Mouse (Mus musculus) c-Kit-positive CD71-positive TER-119-negative erythroid progenitor cells, embryonic 14.5 days (primary cell): ENCODE measurements at regions not wholly inside any gene's neighbourhood (a gene's known extent, or its start where the extent isn't known, plus 50 kb on each side); places are given as distances from the start of the nearest gene placed in this dataset.

Experiments used
- DNase-seq: peaks from one replicate; pipeline ENCODE4 v3.0.0-alpha.2; 2013; ENCODE audit warnings: low read depth

DNA sequence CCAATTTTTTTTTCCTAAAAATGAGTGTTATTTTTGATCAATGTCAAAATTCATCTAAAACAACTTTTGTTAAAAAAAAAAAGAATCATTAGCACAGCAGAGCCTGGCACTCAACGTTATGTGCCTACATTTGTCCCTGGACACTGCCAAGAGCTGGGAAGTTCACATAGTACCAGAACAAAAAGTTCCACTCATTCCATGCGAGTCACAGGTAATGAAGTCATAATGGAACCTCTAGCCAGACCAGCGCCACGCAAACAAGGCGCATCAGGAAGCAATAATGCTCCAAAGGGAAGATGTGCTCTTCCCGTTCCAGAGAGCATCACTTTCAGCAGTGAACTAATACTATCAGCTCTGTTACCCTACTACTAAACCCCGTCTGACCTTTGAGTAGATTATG is 257.0 kb upstream of the 1700056E22Rik start:
- DNase-seq = no peak

DNA sequence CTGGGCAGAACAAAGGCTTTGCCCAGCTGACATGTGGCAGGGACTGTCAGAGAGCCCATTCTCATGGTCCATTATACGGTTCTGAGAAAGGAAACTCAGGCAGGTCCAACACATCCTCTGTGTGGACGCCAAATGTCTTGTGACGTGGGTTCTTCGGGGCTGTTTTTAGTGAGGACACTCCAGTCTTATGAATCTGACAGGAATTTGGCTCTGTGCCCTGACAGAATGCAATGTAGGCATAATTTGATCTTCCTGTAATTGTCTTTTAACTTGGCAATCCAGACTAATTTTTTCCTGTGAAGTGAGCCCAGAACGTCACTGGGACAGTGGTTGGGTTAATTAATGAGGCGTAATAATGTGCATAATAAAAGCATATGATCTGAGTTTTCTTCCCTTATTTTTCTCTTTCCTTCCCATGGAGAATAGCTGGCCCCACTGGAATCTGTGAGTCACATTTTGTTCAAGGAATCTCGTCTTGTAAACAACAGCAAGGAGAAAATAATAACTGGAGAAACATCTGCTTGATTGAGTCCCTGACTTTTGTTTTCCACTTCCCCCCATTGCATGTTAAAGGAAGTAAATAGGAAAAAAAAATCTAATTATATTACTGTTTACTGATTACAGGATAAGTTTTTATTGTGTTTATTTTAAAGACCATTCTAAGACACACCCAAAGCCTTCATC is 255.8 kb upstream of the 1700056E22Rik start:
- no peak for DNase-seq

DNA sequence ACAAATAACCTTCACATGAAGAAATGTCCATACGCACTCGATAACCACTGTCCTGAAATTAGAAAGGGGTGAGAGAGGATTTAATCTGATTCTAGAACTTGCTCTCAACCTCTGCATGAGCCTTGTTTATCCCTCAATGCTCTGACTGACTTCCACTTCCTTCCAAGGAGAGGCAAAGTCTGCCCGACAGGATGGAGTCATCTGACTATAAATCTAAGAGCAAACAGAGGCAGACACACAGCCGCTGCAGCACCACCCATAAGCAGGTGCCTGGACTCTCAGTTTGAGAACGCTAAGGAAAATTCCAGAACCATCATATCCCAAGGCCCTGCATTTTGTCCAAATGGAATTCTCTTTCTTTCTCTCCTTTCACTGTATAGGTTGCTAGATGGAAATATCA is 247.7 kb upstream of the 1700056E22Rik start:
- no peak for DNase-seq

DNA sequence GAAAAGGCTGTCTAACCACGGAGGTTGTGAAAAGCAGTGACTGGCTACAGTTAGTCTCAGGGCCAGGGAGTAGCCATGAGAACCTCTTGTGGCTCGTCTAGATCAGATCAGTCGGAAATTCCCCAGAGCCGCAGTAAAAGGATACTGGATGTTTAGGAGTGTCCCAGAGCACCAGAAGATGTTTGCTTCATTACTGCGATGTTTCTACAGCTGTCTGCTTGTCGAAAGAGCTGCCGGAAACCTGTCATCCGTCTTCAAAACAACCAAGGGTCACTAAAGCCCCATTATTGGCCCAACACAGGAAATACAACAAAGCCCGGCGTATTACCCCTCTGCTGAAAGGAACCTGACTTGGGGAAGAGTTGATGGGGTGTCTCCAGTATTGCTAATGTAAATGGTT is 245.2 kb upstream of the 1700056E22Rik start:
- no peak for DNase-seq

DNA sequence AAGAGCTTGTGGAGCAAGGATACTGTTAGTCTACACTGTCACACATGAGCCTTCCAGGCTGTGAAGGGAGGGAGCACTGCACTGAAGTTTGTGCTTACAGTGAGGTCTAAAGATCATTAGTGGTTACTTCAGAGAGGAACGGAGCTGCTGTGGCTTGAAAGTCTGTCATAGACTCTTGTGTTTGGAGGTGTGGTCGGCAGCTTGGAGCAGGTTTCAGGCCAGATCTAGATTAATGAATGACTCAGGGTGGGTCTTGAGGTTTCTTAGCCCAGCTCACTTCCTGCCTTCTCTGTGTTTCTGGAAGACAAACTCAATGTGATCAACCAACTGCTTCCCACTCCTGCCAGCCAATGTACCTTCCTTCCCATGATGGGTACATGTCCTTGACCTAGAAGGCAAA is 242.9 kb upstream of the 1700056E22Rik start:
- no peak for DNase-seq

DNA sequence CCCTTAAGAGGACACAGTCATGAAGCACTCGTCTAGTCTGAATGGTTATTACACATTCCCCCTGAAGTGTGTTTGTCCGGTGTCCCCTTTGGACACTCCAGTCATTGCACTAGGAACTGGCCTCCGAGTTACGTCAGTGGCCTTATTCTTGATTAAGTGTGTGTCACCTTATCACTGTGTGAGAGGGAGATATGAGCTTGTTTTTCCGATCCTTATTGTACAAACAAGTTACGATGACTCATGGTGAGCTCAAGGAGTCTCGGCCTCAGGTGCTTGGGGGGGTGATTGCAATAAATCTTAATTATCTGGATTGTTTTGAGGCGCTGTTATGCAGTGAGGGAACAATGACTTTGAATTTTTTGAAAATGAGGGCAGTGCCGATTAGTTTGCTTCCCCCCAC is 241.8 kb upstream of the 1700056E22Rik start:
- no peak for DNase-seq

DNA sequence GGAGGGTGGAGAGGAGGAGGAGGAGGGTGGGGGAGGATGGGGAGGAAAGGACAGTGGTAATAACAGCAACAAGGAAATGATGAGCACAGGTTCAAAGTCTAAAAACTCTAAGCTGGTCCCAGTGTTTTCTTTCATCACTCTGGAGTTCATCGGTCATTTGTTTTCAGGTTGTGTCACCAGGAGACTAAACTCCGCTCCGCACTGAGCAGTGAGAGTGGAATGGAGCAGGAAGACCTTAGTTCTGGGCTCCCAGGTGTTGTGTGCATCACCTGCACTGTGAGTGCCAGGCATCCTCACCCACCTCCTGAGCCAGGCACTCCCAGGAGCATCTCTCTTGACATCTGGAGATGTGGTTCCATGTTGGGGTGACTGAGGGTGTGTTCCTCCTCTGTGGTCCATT is 241.3 kb upstream of the 1700056E22Rik start:
- DNase-seq = no peak

DNA sequence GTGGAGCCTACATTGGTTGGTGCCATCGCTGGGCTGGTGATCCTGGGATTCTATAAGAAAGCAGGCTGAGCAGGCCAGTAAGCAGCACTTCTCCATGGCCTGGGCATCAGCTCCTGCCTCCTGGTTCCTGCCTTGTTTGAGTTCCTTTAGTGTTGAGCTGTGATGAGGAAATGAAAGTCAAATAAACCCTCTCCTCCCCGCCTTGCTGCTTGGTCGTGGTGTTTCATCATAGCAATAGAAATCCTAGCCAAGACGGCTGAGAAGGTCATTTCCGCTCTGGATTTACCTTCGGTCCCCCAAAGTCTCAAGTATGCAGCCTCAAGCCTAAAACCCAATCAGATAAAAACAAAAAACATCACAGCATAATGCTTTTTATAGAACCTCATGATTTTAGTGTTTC is 240.6 kb upstream of the 1700056E22Rik start:
- no peak for DNase-seq

DNA sequence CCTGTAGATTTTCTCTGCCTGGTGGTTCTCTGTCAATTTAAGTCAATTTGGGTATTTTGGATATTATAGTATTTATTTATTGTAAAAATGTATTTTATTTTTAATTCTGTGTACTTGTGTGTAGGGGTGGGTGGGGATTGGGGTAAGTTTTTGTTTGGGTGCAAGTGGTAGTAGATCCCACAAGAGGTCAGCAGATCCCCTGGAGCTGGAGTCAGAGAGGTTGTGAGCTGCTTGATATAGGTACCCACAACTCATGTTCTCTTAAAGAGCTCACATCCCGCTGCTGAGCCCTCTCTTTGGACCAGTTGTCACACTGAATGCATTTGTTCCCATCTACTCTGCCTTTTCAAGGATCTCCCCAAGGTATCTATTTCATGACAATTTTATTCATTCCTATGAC is 239.6 kb upstream of the 1700056E22Rik start:
- no peak for DNase-seq

DNA sequence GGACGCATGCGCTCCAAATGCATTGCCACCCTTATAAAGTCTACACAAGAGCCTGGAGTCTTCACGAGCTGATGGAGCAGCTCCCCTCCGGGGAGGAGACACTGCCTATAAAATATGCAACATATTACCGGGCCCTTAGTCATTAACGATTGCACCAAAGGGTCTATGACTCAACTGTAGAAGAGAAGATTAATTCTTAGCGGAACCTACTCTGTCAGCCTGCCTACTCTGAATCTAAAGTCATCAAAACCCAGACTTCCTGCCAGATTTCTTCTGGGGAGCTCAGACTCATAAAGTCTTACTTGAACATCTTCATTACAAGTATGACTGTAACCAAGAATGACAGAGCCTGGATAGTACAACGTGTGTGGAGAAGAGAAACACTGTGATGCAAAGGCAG is 237.2 kb upstream of the 1700056E22Rik start:
- DNase-seq = no peak

DNA sequence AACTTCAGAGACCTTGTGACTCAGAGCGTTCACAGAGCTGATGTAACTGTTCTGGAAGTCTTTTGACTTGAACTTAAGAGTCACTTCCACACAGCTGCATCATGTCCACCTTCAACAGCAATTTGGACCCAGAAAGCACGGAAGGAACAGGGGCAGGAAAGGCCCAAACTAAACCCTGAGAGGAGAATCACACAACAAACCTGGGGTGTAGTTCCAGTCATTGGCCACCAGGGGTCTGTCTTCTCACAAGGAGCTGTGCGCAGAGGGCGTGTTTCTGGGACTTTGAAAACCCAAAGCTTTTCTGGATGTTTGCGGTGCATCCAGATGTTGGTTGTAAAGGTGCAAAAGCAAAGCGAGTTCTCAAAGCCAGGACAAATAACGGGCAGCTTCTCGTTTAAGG is 231.9 kb upstream of the 1700056E22Rik start:
- DNase-seq = peak; percentile 15

DNA sequence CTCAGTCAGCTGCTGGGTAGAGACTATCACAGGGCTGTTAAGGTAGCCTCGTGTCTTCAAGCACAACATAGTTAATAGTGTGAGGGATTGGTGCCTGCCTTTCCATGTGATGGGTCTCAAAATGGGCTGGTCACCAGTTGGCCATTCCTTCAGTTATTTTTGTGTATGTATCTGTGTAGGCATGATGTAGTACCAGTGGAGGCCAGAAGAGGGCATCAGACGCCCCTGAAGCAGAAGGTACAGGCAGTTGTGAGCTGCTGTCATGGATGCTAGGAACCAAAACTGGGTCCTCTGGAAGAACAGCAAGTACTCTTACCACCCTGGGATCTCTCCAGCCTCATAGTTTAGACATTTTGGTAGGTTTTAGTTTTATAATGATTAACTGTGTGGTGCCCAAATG is 228.9 kb upstream of the 1700056E22Rik start:
- no peak for DNase-seq

DNA sequence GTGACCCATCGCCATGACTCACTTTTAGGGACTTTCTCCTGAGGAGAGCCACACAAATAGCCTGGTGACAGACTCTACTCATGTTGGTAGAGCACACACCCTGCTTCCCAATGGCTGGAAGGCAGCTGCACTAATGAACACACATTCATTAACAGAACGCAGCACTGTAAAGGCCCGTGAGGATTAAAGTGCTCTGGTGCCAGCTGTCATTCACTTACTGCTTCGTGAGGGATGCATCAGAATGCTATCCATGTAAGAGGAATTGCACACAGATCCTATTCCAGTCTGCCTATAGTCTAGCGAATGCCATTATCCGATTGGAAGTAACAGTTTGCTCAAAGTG is 227.3 kb upstream of the 1700056E22Rik start:
- DNase-seq = no peak

DNA sequence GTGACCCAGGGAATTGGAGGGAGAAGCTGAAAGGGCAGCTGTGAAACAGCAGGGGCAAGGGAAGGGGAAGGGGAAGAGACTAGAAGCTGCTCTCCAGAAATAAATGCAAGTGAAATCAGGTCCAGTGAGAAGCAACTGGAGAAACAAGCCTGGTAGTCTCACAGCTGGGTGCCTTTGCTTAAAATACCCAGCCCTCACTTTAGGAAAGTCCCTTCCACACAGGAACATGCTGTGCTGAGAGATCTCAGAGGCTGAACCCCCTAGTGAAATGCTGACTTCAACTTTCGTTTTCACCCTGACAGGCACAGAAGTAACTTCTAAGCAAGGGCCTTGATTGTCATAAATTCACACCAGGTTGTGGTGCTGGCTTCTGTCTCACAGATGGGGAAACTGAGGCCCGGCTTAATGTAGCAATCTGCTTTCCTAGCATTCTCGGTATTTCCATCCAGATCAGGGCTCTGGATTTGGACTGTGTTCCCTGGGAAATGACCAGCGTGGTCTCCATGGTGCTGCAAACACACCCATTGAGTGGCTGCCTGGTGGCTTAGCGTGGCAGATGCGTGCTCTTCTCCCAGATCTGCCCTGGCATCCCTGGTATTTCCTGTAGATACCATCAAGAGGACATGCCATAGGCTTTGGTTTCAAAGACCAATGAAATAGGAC is 226.8 kb upstream of the 1700056E22Rik start:
- no peak for DNase-seq

DNA sequence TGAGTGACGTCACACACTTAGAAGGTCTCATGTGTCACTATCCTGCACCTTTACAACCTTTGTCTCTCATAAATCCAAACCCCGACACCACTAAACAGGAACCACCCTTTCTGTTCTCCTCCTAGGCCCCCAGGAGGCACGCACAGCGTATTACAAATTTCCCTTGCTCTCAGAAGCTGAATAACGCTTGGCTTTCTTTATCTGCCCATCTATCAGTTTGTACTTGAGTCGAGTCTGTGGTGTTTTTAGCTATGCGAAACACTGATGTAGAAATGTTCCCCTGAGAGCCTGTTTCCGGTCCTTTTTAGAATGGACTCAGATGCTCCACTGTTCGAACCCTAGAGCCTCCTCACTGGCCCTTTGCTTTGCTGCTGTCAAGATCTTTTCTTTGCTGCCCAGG is 225.8 kb upstream of the 1700056E22Rik start:
- DNase-seq = no peak

DNA sequence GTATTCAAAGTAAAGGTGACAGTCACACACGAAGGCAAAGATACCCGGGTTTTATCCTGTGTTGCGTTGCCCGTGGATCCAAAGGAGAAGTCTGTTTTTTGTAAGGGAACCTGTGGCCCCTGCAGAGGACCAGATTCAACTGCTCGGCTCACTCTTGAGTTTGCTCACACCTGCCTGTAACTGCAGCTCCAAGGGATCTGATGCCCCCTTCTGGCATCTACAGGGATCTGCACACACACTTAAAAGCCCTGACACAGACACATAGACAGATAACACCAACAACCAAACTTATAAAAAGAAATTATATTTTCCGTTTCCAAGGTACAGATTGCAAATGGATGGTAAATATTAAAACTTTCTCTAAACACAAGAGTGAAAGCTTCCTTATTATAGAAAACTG is 223.3 kb upstream of the 1700056E22Rik start:
- no peak for DNase-seq

DNA sequence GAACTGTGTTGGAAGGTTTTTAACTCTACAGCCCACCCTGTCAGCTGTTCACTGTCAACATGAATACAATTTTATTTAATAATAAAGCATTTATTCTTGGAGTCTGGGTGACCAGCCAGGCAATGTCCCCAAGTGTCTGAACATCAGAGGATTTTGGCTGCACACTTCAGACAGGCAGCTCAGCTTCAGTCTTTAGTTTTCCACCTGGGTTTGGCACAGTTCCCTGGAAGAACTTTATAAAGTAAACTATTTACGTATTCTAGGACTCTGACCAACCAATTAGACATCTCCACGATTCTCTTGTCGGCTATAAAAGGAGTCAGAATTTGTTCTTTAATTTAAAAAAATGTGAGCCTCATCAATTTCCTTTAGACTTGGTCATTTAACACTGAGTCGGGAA is 220.8 kb upstream of the 1700056E22Rik start:
- no peak for DNase-seq

DNA sequence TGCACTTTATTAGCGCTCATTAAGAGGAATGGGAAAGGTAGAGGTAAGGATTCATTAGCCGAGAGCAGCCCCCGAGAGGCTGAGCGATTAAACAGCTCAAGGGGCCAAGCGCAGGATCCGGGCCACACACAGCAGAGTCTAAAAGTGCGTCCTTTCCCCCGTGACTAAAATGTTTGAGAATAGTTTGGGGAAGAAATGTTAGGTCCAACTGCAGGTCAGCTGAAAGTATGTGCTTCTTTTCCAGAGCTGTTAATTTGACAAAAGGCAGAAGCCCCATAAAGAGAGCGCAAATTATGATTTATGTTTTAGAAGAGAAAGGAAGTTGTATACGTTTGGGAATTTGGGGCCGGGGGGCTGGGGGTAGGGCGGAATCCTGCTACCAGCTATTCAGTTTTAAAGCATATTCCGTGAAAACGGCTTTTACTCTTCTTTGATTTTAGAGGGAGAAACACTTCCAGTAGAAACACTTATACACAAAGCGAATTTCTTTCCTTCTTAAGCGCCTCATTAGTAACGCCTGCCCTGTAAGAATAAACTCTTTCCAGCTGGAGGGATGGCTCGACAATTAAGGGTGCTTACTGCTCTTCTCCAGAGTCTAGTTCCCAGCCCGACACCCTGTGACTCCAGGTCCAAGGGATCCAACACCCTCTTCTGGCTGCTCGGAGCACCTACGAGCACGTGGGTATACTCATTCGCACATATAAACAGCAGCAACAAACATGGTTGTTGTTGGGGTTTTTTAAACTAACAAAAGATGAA is 210.8 kb upstream of the 1700056E22Rik start:
- DNase-seq = no peak

DNA sequence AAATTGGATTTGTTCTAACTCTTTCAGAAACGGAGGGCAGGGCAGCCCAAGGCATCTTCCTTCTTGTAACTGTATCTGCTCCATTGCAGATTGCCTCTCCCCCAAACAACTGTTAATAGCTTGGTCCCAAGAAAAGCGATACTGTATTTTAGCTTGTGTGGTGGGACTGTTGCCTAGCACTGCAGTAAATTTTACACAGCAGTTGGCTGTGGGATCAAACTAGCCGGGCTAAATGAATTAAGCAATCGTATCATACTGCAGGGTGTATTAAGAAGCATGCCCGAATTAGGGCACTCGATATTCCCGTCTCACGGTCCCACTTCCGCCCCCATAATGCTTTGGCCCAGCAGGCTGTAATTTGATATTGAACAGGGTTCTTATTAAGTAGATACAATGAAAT is 210.2 kb upstream of the 1700056E22Rik start:
- no peak for DNase-seq

DNA sequence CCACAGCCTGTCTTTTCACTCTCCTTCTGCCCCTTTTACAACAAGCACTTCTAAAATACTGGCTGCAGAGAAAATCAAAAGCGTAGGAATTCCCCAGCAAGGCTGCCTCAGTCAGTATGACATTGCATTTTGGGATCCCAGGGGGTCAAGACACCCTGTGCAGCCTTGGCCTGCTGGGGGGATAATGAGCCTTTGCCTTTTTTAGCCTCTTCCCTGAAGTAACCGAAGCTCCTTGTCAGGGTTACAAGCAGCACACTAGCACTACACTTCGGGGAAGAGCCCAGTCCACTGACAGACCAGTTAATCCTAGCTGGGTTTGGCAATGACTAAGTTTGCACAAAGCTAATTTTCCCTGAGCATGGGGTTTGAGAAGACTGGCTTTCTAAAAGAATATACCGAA is 207.7 kb upstream of the 1700056E22Rik start:
- DNase-seq = no peak

DNA sequence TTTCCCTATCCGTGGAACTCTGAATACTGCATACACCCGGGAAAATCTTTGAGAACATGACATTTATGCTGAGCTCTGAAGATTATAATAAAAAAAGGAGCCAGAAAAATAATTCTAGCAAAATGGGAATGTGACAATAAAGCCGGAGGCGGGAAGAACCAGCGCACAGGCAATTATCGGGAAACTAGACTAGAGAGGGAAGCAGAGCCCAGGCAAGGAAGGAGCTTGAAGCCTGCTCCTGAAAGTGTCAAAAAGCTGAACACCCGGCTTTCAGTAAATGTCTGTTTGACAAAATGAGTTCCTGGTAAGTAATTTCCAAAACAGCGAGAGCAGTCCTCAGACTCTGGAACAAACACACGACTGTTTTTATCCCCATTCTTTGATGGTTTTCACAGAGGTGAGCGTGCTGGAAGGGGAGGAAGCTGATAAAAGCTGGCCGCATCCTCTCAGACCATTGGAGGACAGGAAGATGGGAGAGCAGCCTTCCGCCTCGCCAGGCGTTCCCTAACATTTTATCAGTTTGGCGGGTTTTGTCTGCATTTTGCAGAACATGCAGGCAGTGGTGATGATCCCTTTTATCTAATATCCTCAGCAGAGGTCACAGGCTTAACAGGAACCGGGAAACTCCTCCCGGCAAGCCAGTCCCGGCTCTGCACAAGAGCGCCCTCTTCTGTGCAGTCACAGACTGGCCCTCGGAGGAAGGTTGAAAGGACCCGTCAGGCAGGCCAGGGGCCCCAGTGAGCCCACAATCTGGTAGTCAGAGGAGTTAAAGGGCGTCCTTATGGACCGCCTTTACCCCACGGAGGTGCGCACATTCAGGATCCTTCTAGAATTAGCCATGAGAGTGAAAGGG is 201.3 kb upstream of the 1700056E22Rik start:
- DNase-seq = peak; percentile 3

DNA sequence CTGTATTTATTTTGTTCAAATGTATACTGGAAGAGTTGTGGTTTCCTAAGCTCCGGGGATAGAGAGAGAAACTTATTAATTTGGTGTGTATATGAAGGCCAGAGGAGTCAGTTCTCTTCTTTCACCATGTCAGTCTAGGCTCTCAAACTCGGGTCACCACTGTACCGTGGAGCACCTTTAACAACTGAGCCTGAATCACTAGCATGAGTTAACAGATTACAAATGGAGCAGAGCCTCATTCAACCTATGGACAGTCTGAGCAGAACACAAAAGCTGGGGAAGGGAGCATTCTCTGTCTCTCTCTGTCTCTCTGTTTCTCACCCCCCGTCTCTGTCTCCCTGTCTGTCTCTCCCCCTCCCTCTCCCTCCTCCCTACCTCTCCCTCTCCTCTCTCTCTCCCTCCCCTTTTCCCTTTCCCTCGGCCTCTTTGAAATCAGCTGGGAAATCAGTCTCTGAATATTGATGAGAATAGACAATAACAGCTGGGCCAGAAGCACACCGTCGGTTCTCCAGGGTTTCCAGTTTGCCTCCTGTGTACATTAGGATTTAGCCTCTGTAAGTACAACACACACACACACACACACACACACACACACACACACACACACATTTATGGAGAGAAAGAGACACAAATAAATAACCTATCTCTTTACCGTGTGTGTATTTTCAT is 200.4 kb upstream of the 1700056E22Rik start:
- DNase-seq = no peak
